20 mouse cellular contexts compared by ENCODE assay signal in the genomic region with DNA sequence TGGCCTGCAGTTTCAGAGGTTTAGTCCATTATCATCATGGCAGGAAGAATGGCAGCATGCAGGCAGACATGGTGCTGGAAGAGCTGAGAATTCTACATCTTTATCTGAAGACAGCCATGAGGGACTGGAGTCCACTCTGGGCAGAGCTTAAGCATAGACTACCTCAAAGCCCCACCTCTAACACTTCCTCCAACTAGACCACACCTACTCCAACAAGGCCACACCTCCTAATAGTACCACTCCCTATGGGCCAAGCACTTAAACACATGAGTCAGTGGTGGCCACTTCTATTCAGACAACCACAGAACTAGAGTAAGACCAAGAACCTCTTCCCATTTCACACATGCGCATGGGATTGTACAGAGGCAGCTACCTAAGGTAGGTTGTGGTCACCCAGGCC.
A peak's percentile ranks its signal among the peaks of the same experiment; 100 is the strongest.
DNase-seq lines count a peak whose midpoint lies in the region; ATAC-seq and TF ChIP-seq lines count a peak whose summit lies in the region.
"Had no signal": no experiment of that assay in that cellular context is flagged by ENCODE, and none has a peak within 500 bp of the region (broad histone marks: within the 10 kb centered on the region; RNA-seq: fewer than 3 reads in every experiment).

No protein-coding gene starts in this region.

- DNase-seq in lung, postnatal 0 days (ENCODE audit: low spot score): no peak
- no peak for DNase-seq in lung, postnatal 36 days
- peak; percentile 38 for DNase-seq in NIH3T3 (ENCODE audit: low read depth)
- no peak for DNase-seq in stomach, postnatal 0 days (ENCODE audit: low spot score)
- DNase-seq in layer of hippocampus, adult 8-10 months (ENCODE audit: low spot score in 2 of 2): no peak
- DNase-seq in embryo, embryonic 9.5 days (ENCODE audit: extremely low spot score): no peak
- DNase-seq: adrenal gland, postnatal 25 days; cerebellum, adult 11-12 months; cerebellum, adult 9-10 months; cerebellum, postnatal 25 days; gastrocnemius, adult 2 months; gastrocnemius, postnatal 25 days; heart, postnatal 36 days had no signal

- ATAC-seq in lung, postnatal 0 days: peak; percentile 49; the same call in 1 of the 2 replicates
- peak; percentile 71 for ATAC-seq in intestine, postnatal 0 days
- peak; percentile 88 for ATAC-seq in stomach, postnatal 0 days (ENCODE audit: low FRiP score, low TSS enrichment)
- ATAC-seq in forebrain, embryonic 15.5 days (replicated peaks): no peak
- ATAC-seq: forebrain, embryonic 13.5 days; inflammation-experienced regulatory T-cells, adult 6 months had no signal

- H3K4me1 ChIP-seq in lung, postnatal 0 days (ENCODE audit: insufficient read depth, low read depth, low read length): no peaks in the 10 kb centered on the region
- no peaks in the 10 kb centered on the region for H3K4me1 ChIP-seq in intestine, postnatal 0 days (replicated peaks; ENCODE audit: control insufficient read depth, insufficient read depth, low read length)
- H3K4me1 ChIP-seq in stomach, postnatal 0 days (replicated peaks; ENCODE audit: control insufficient read depth, insufficient read depth): no peaks in the 10 kb centered on the region
- H3K4me1 ChIP-seq in forebrain, embryonic 15.5 days: peaks cover 6% of the 10 kb centered on the region; the same call in 1 of the 2 replicates
- H3K4me1 ChIP-seq: embryonic facial prominence, embryonic 13.5 days; hindbrain, embryonic 12.5 days had no signal

- H3K4me3 ChIP-seq in lung, postnatal 0 days (ENCODE audit: low read depth, low read length): no peak overlapping the region
- H3K4me3 ChIP-seq in intestine, postnatal 0 days (ENCODE audit: low read depth, low read length): no peak overlapping the region
- no peak overlapping the region for H3K4me3 ChIP-seq in stomach, postnatal 0 days (ENCODE audit: low read depth, low read length)
- H3K4me3 ChIP-seq in forebrain, embryonic 15.5 days: no peak overlapping the region
- H3K4me3 ChIP-seq: embryonic facial prominence, embryonic 13.5 days; forebrain, embryonic 13.5 days; gastrocnemius, adult 2 months; heart, embryonic 12.5 days; hindbrain, embryonic 12.5 days had no signal

- no peak overlapping the region for H3K4me2 ChIP-seq in lung, postnatal 0 days (replicated peaks; ENCODE audit: low read depth, low read length)
- no peak overlapping the region for H3K4me2 ChIP-seq in intestine, postnatal 0 days (replicated peaks; ENCODE audit: low read depth)
- no peak overlapping the region for H3K4me2 ChIP-seq in stomach, postnatal 0 days (replicated peaks; ENCODE audit: low read depth)
- H3K4me2 ChIP-seq in forebrain, embryonic 15.5 days (replicated peaks): no peak overlapping the region
- H3K4me2 ChIP-seq: embryonic facial prominence, embryonic 13.5 days; forebrain, embryonic 13.5 days; heart, embryonic 12.5 days; hindbrain, embryonic 12.5 days had no signal

- TF ChIP-seq CTCF in lung, postnatal 0 days (IDR thresholded peaks at IDR 0.05): no peak
- no peak for TF ChIP-seq CTCF in intestine, postnatal 0 days (IDR thresholded peaks at IDR 0.05; ENCODE audit: low read depth)
- TF ChIP-seq CTCF in stomach, postnatal 0 days (IDR thresholded peaks at IDR 0.05; ENCODE audit: low read depth): no peak

- no peaks in the 10 kb centered on the region for H3K27me3 ChIP-seq in lung, postnatal 0 days (replicated peaks; ENCODE audit: insufficient read depth, low read length)
- H3K27me3 ChIP-seq in intestine, postnatal 0 days (replicated peaks; ENCODE audit: control insufficient read depth, insufficient read depth, low read length): no peaks in the 10 kb centered on the region
- no peaks in the 10 kb centered on the region for H3K27me3 ChIP-seq in stomach, postnatal 0 days (ENCODE audit: control insufficient read depth, insufficient read depth, low read length)
- no peaks in the 10 kb centered on the region for H3K27me3 ChIP-seq in forebrain, embryonic 15.5 days
- H3K27me3 ChIP-seq: embryonic facial prominence, embryonic 13.5 days; forebrain, embryonic 13.5 days; heart, embryonic 12.5 days; hindbrain, embryonic 12.5 days had no signal

- no peaks in the 10 kb centered on the region for H3K36me3 ChIP-seq in lung, postnatal 0 days (ENCODE audit: insufficient read depth, low read length)
- no peaks in the 10 kb centered on the region for H3K36me3 ChIP-seq in intestine, postnatal 0 days (ENCODE audit: control insufficient read depth, insufficient read depth)
- no peaks in the 10 kb centered on the region; the same call in 1 of the 2 replicates for H3K36me3 ChIP-seq in stomach, postnatal 0 days (ENCODE audit: control insufficient read depth, insufficient read depth, low read length)
- peaks cover 67% of the 10 kb centered on the region for H3K36me3 ChIP-seq in forebrain, embryonic 15.5 days

- no peak overlapping the region for H3K9ac ChIP-seq in lung, postnatal 0 days (replicated peaks; ENCODE audit: low read depth)
- no peak overlapping the region for H3K9ac ChIP-seq in intestine, postnatal 0 days (ENCODE audit: low read depth, low read length)
- H3K9ac ChIP-seq in stomach, postnatal 0 days (ENCODE audit: low read length): no peak overlapping the region
- no peak overlapping the region for H3K9ac ChIP-seq in forebrain, embryonic 15.5 days (replicated peaks)
- H3K9ac ChIP-seq: embryonic facial prominence, embryonic 13.5 days; forebrain, embryonic 13.5 days; heart, embryonic 12.5 days; hindbrain, embryonic 12.5 days had no signal

- no peak overlapping the region for H3K27ac ChIP-seq in lung, postnatal 0 days (ENCODE audit: low read length)
- H3K27ac ChIP-seq in intestine, postnatal 0 days (ENCODE audit: low read depth, low read length): no peak overlapping the region
- no peak overlapping the region for H3K27ac ChIP-seq in stomach, postnatal 0 days (replicated peaks)
- H3K27ac ChIP-seq in forebrain, embryonic 15.5 days (replicated peaks): no peak overlapping the region
- H3K27ac ChIP-seq: embryonic facial prominence, embryonic 13.5 days; forebrain, embryonic 13.5 days; gastrocnemius, adult 2 months; hindbrain, embryonic 12.5 days had no signal

- TF ChIP-seq EP300 in lung, postnatal 0 days (IDR thresholded peaks at IDR 0.05): no peak
- no peak for TF ChIP-seq EP300 in stomach, postnatal 0 days (optimal IDR thresholded peaks at IDR 0.05)

- 96% methylated on average over 1 of the region's 1 CpGs for WGBS in lung, postnatal 0 days
- 96% methylated on average over 1 of the region's 1 CpGs for WGBS in intestine, postnatal 0 days
- 88% methylated on average over 1 of the region's 1 CpGs for WGBS in stomach, postnatal 0 days
- WGBS in forebrain, embryonic 15.5 days: 97% methylated on average over 1 of the region's 1 CpGs

- no peaks in the 10 kb centered on the region for H3K9me3 ChIP-seq in lung, postnatal 0 days (ENCODE audit: low read length)
- no peaks in the 10 kb centered on the region for H3K9me3 ChIP-seq in intestine, postnatal 0 days (ENCODE audit: control insufficient read depth)
- H3K9me3 ChIP-seq in stomach, postnatal 0 days (ENCODE audit: control insufficient read depth, low read length): no peaks in the 10 kb centered on the region
- H3K9me3 ChIP-seq in forebrain, embryonic 15.5 days: no peaks in the 10 kb centered on the region
- H3K9me3 ChIP-seq: embryonic facial prominence, embryonic 13.5 days; forebrain, embryonic 13.5 days; heart, embryonic 12.5 days; hindbrain, embryonic 12.5 days had no signal
